16 mouse cellular contexts compared by ENCODE assay signal in the genomic region with DNA sequence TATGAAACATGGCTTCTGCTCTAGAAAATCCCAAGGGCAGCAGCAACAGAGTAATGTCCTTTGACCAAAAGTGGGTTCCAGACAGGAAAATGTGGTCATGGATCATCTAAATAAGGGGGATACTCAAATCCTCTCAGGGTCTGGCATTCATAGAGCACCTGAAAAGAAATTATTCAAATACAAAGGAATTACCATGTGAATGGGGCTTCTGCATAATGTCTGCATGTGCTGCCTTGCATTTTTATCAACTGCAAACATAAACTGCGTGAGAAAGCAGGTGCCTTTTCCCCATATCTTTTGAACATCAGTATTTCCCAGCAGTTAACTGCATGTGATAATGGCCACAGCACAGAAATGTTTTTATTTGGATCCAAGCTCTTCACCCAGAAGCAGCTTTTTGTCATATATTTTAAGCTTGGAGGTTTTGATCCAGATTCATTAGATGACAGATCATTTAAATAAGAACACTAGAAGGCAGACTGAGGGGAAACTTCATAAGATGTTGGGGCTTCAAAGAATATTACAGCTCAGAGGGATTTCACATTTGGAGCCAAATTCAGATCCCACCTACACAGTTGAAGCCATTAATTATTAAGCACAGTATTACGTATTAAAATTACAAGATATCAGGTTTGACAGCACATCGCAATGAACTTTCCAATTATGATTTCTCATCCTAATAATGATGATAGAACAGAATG.
DNase-seq lines count a peak whose midpoint lies in the region; ATAC-seq lines count a peak whose summit lies in the region.
"Had no signal": no experiment of that assay in that cellular context is flagged by ENCODE, and none has a peak within 500 bp of the region (broad histone marks: within the 10 kb centered on the region; RNA-seq: fewer than 3 reads in every experiment).

No protein-coding gene starts in this region.

- H3K9me3 ChIP-seq in hindbrain, embryonic 10.5 days, result no peaks in the 10 kb centered on the region
- H3K9me3 ChIP-seq in midbrain, embryonic 11.5 days (ENCODE audit: control insufficient read depth, low read length), result no peaks in the 10 kb centered on the region
- H3K9me3 ChIP-seq in neural tube, embryonic 15.5 days (replicated peaks), result no peaks in the 10 kb centered on the region
- H3K9me3 ChIP-seq: embryonic facial prominence, embryonic 15.5 days; heart, embryonic 12.5 days had no signal

- WGBS in hindbrain, embryonic 10.5 days, result 56% methylated on average over 3 of the region's 3 CpGs
- 51% methylated on average over 3 of the region's 3 CpGs for WGBS in midbrain, embryonic 11.5 days
- 30% methylated on average over 3 of the region's 3 CpGs for WGBS in neural tube, embryonic 15.5 days

- no peak overlapping the region for H3K4me2 ChIP-seq in midbrain, embryonic 11.5 days
- no peak overlapping the region for H3K4me2 ChIP-seq in neural tube, embryonic 15.5 days
- H3K4me2 ChIP-seq: embryonic facial prominence, embryonic 15.5 days; heart, embryonic 12.5 days had no signal

- H3K9ac ChIP-seq in midbrain, embryonic 11.5 days (ENCODE audit: low read length), result no peak overlapping the region
- no peak overlapping the region for H3K9ac ChIP-seq in neural tube, embryonic 15.5 days (replicated peaks)
- H3K9ac ChIP-seq: embryonic facial prominence, embryonic 15.5 days; heart, embryonic 12.5 days; liver, postnatal 0 days had no signal

- ATAC-seq in midbrain, embryonic 11.5 days (ENCODE audit: low FRiP score), result peak; percentile 84
- peak; percentile 50 for ATAC-seq in neural tube, embryonic 15.5 days (ENCODE audit: low FRiP score)
- ATAC-seq: liver, postnatal 0 days had no signal

- DNase-seq in embryo, embryonic 10.5 days (ENCODE audit: low spot score), result peak; percentile 12
- no peak for DNase-seq in embryo, embryonic 9.5 days (ENCODE audit: extremely low spot score)
- DNase-seq in hindbrain, embryonic 10.5 days (ENCODE audit: low spot score), result no peak
- DNase-seq in midbrain, embryonic 11.5 days (ENCODE audit: low spot score, missing footprints), result peak; percentile 85
- DNase-seq in spleen, adult 12 weeks (ENCODE audit: low spot score), result no peak
- no peak for DNase-seq in thymus, adult 18-20 months
- no peak for DNase-seq in retina, embryonic 14.5 days (ENCODE audit: low spot score)
- DNase-seq: kidney, adult 2 months; liver, postnatal 0 days; lung, postnatal 4 days; right cerebral cortex, adult 18-20 months; thymus, adult 2 months had no signal

- H3K4me1 ChIP-seq in hindbrain, embryonic 10.5 days (replicated peaks), result peaks cover 17% of the 10 kb centered on the region
- peaks cover 8% of the 10 kb centered on the region; the same call in 1 of the 2 replicates for H3K4me1 ChIP-seq in midbrain, embryonic 11.5 days (ENCODE audit: control insufficient read depth, insufficient read depth, low read length)
- H3K4me1 ChIP-seq in neural tube, embryonic 15.5 days, result peaks cover 6% of the 10 kb centered on the region
- H3K4me1 ChIP-seq: embryonic facial prominence, embryonic 15.5 days; heart, embryonic 12.5 days had no signal

- no peak overlapping the region for H3K4me3 ChIP-seq in hindbrain, embryonic 10.5 days
- H3K4me3 ChIP-seq in midbrain, embryonic 11.5 days (ENCODE audit: low read depth, low read length), result no peak overlapping the region
- H3K4me3 ChIP-seq in neural tube, embryonic 15.5 days (replicated peaks), result no peak overlapping the region
- H3K4me3 ChIP-seq: embryonic facial prominence, embryonic 15.5 days; heart, embryonic 12.5 days had no signal

- no peaks in the 10 kb centered on the region for H3K27me3 ChIP-seq in hindbrain, embryonic 10.5 days (ENCODE audit: insufficient read depth, poor library complexity, severe bottlenecking)
- no peaks in the 10 kb centered on the region for H3K27me3 ChIP-seq in midbrain, embryonic 11.5 days (ENCODE audit: control insufficient read depth, insufficient read depth, low read length)
- H3K27me3 ChIP-seq in neural tube, embryonic 15.5 days (replicated peaks), result no peaks in the 10 kb centered on the region
- H3K27me3 ChIP-seq: CH12.LX; embryonic facial prominence, embryonic 15.5 days; heart, embryonic 12.5 days had no signal

- H3K27ac ChIP-seq in hindbrain, embryonic 10.5 days, result peak overlapping the region; percentile 69
- H3K27ac ChIP-seq in midbrain, embryonic 11.5 days (ENCODE audit: low read depth, low read length), result peak overlapping the region; percentile 40
- no peak overlapping the region for H3K27ac ChIP-seq in neural tube, embryonic 15.5 days (replicated peaks)
- H3K27ac ChIP-seq: embryonic facial prominence, embryonic 15.5 days had no signal

- H3K36me3 ChIP-seq in hindbrain, embryonic 10.5 days, result no peaks in the 10 kb centered on the region
- H3K36me3 ChIP-seq in midbrain, embryonic 11.5 days (ENCODE audit: control insufficient read depth, insufficient read depth, low read length), result no peaks in the 10 kb centered on the region
- no peaks in the 10 kb centered on the region for H3K36me3 ChIP-seq in neural tube, embryonic 15.5 days
- H3K36me3 ChIP-seq: embryonic facial prominence, embryonic 15.5 days; heart, embryonic 12.5 days had no signal

Comparison
In these comparisons a context has a peak if more than half of its experiments do, and no peak if none do; other contexts are left out.
1. DNase-seq: peak in embryo, embryonic 10.5 days (single experiment) and midbrain, embryonic 11.5 days (single experiment); none in embryo, embryonic 9.5 days (single experiment), hindbrain, embryonic 10.5 days (single experiment), spleen, adult 12 weeks (single experiment), thymus, adult 18-20 months (0 of 2) and retina, embryonic 14.5 days (single experiment).